Mouse (Mus musculus) olfactory bulb, adult 2 months (tissue): ENCODE measurements around the gene Mrtfb. TPM values are rescaled to one million over a fixed set of nuclear protein-coding genes. Genes with fewer than 3 reads are reported as not detected.

Experiments
- H3K27ac ChIP-seq: fragments of 200-500 bp; 2 replicates; pipeline ENCODE4 v1.5.1; 2012; ENCODE audit warnings: low read depth, low read length; ENCODE audit not compliant: insufficient read depth
- H3K4me1 ChIP-seq: fragments of 200-500 bp; 2 replicates; pipeline ENCODE4 v1.6.1; 2012; ENCODE audit warnings: low read length; ENCODE audit not compliant: control insufficient read depth, insufficient read depth
- H3K4me3 ChIP-seq: fragments of 200-500 bp; 2 replicates; pipeline ENCODE4 v1.5.1; 2012; ENCODE audit warnings: mild to moderate bottlenecking, low read depth, low read length, moderate library complexity; ENCODE audit not compliant: insufficient read depth
- CTCF ChIP-seq: fragments of 200-500 bp; IDR thresholded peaks from 2 replicates; pipeline ENCODE4 v1.5.1; 2012; ENCODE audit warnings: low read depth, mild to moderate bottlenecking, low read length, moderate library complexity; ENCODE audit not compliant: insufficient read depth
- POLR2A ChIP-seq: fragments of 200-500 bp; IDR thresholded peaks from 2 replicates; pipeline ENCODE4 v1.6.1; 2012; ENCODE audit warnings: mild to moderate bottlenecking, low read depth, low read length, moderate library complexity; ENCODE audit not compliant: insufficient read depth
- WGBS: fragments of 180-500 bp; shearing (Covaris S2); methylation state at CpG from one replicate; pipeline ENCODE4 v1.1.7; 2018; 5-methylcytosine and 5-hydroxymethylcytosine counted together
- polyA plus RNA-seq: library from polyadenylated mRNA; stranded (reverse); fragments of >200 nt; gene quantifications from 2 replicates; pipeline ENCODE4 v1.2.4, GENCODE M21; 2012; ENCODE audit warnings: low replicate concordance; ENCODE audit not compliant: missing spikeins, insufficient read depth, insufficient read length

The Mrtfb gene
- polyA plus RNA-seq, 1 experiment = 36.5 TPM

DNA sequence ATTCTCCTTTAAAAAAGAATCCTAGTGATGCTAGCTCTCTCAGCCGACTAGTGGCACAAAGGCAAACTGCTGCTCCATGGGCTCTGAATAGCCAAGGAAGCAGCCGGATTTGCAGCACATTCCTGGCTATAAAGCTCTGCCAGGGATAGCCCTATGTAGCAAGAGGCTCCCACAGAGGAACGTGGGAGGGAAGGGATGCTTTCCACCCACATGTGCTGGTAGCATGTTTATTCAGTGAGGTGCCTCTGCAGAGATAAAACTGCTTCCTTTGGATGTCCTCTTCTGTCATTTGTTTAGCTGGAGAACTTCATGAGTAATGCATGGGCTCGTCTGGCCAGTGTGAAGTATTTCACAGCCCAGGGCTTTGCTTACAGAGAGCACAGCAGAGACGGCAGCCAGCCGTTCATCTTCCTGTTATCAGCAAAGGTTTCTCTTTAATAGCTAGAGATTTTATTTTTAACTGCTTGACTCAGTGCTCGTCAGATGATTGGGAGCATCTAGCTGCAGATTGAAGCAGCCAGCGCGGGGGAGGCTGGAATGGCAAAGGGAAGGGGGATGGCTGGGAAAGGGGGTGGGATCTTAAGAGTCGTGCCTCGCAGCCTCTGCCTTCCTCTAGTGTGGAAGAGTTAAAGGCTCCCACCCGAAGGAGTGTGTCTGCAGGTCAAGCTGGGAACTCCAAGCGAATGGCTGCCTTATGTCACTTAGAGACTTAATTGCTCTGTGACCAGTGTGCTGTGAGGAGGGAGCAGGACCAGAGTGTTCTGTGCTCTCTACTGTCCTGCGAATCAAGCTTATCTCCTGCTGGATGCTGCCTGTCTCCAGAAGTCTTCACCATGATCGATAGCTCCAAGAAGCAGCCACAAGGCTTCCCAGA, 101.8 kb downstream of the Mrtfb start:
- 5% methylated on average over 15 of the region's 15 CpGs for WGBS
- Histone ChIP-seq H3K4me3 (peak overlapping the region; percentile 73), H3K4me1 (peaks cover 3% of the 10 kb centered on the region), H3K27ac (peak overlapping the region; percentile 98)
- no peak for TF ChIP-seq POLR2A
- peak; percentile 44; the same call in 1 of the 2 replicates for TF ChIP-seq CTCF

- TF ChIP-seq CTCF = no peak
- TF ChIP-seq POLR2A = no peak
- Histone ChIP-seq H3K4me1 (peaks cover 7% of the 10 kb centered on the region), H3K4me3 (peak overlapping the region; percentile 73), H3K27ac (peak overlapping the region; percentile 95)
Observed at GRCm38 (mm10) chr16:13358741-13359140, 102.5 kb downstream of the Mrtfb start.

DNA sequence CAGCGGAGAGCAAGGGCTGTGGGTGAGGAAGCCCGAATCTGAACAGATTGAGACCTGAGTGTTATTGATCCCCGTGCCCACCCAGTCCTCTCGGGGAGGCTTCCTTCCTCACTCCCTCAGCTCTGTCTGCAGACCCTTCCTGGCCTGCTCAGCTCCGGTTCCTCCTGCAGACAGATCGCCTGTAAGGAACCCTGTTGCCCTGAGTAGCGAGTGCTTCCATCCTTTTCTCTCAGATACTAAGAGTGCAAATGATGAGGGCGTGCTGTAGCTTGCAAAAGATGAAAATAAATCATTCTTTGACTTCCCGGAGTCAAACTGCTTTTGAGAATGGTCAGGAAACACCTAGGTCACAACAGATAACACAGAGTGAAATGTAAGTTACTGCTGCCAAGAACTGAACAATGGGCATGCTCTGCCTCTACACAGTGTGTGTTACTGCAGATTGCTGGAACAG, 103.2 kb downstream of the Mrtfb start:
- no peak for TF ChIP-seq CTCF
- no peak for TF ChIP-seq POLR2A
- H3K4me3 ChIP-seq = peak overlapping the region; percentile 70
- WGBS = 17% methylated on average over 9 of the region's 9 CpGs
- peaks cover 9% of the 10 kb centered on the region for H3K4me1 ChIP-seq
- peak overlapping the region; percentile 63; the same call in 1 of the 2 replicates for H3K27ac ChIP-seq

DNA sequence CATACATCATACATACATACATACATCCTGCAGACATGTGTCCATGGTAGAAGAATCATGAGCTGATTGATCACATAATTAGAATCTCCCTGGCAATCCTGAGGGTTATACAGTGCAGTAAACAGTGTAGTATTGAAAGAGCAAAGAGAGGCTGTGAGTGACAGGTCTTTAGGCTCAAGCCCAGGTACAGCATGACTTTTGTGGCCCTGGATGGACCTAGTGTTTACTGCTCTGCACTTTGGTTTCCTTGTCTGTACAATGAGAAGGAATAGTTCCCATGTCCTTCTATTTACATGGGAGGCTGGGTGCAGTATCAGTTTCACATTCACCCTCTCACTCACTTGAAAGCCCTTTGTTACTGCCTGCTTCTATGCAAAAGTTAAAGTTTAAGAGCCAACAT, 103.9 kb downstream of the Mrtfb start:
- no peak for TF ChIP-seq POLR2A
- TF ChIP-seq CTCF = no peak
- Histone ChIP-seq H3K4me1 (peaks cover 12% of the 10 kb centered on the region), H3K4me3 (no peak overlapping the region), H3K27ac (no peak overlapping the region)

GRCm38 (mm10) chr16:13360835-13361234, 104.6 kb downstream of the Mrtfb start:
- Histone ChIP-seq H3K4me3 (peak overlapping the region; percentile 36), H3K4me1 (peaks cover 14% of the 10 kb centered on the region), H3K27ac (no peak overlapping the region)
- no peak for TF ChIP-seq CTCF
- no peak for TF ChIP-seq POLR2A
- WGBS = 66% methylated on average over 5 of the region's 5 CpGs

DNA sequence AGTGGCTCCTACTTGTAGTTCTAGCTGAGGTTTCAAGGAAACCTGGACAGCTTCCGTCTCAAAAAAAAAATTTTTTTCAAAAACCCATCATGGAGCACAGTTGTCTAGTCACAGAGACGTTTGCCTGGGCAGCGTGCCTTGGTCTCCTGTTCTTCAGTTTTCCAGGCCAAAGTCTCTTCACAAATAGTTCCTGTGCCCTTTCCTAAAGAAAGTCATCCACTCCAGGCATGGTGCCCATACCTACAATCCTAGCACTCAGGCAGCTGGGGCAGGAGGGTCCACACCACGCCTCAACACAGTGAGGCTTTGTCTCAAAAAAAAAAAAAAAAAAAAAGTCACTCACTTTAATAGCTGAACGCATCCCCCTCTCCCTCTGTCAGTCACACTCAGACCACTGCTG, 106.9 kb downstream of the Mrtfb start:
- no peak overlapping the region for H3K27ac ChIP-seq
- WGBS = 66% methylated on average over 5 of the region's 5 CpGs
- H3K4me3 ChIP-seq = no peak overlapping the region
- TF ChIP-seq POLR2A = no peak
- no peak for TF ChIP-seq CTCF
- H3K4me1 ChIP-seq = peaks cover 19% of the 10 kb centered on the region

DNA sequence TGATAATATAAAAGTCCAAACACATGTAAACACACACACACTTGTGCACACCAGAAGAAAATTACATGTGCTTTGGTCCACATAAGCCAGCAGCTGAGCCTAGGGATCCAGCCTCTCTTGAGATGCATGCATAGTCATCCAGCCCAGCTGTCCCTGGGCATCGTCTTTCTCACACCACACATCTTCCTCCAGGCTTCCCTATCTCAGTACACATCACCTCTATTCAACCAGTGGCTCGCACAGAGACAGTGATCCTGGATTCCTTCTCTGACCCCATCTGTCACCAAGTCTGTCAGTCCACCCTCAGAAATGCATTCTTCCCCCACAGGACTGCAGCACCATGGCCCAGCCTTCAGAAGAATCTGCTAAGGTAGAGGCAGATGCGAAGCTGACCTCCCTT, 107.9 kb downstream of the Mrtfb start:
- WGBS = 69% methylated on average over 3 of the region's 3 CpGs
- H3K4me3 ChIP-seq = no peak overlapping the region
- TF ChIP-seq POLR2A = no peak
- TF ChIP-seq CTCF = no peak
- H3K27ac ChIP-seq = peak overlapping the region; percentile 36
- H3K4me1 ChIP-seq = peaks cover 19% of the 10 kb centered on the region

GRCm38 (mm10) chr16:13366256-13366655, 110.0 kb downstream of the Mrtfb start:
- peaks cover 25% of the 10 kb centered on the region for H3K4me1 ChIP-seq
- TF ChIP-seq CTCF (no peak), POLR2A (no peak)
- peak overlapping the region; percentile 53; the same call in 1 of the 2 replicates for H3K27ac ChIP-seq
- 15% methylated on average over 1 of the region's 1 CpGs for WGBS
- no peak overlapping the region for H3K4me3 ChIP-seq

- 5% methylated on average over 4 of the region's 4 CpGs for WGBS
- no peak overlapping the region; the same call in 1 of the 2 replicates for H3K4me3 ChIP-seq
Observed at GRCm38 (mm10) chr16:13366802-13367465, 110.7 kb downstream of the Mrtfb start.

More at GRCm38 (mm10) chr16:13366802-13367465, 110.7 kb downstream of the Mrtfb start:
- Histone ChIP-seq H3K4me1 (peaks cover 28% of the 10 kb centered on the region), H3K27ac (peak overlapping the region; percentile 85)
- TF ChIP-seq CTCF (no peak), POLR2A (no peak)
